Mouse (Mus musculus) limb, embryonic 14.5 days (tissue): ENCODE measurements around the gene Clspn. TPM values are rescaled to one million over a fixed set of nuclear protein-coding genes. Genes with fewer than 3 reads are reported as not detected.

Experiments used
- ATAC-seq: fragments of 200-750 bp; cut with Nextera tagmentation; 2 replicates; pipeline ENCODE4 v1.8.0; 2017; ENCODE audit warnings: low read depth, moderate number of reproducible peaks, moderate TSS enrichment; ENCODE audit not compliant: low FRiP score
- DNase-seq: peaks from one replicate; pipeline ENCODE4 v3.0.0-alpha.2; 2015; ENCODE audit warnings: low spot score
- H3K27ac ChIP-seq: fragments of 300-500 bp; sonication (generic); replicated peaks from 2 replicates; pipeline ENCODE4 v1.5.1; 2014; ENCODE audit warnings: low read depth, mild to moderate bottlenecking, low read length, moderate library complexity, mixed read lengths
- H3K27me3 ChIP-seq: fragments of 300-500 bp; sonication (generic); 2 replicates; pipeline ENCODE4 v1.6.1; 2014; ENCODE audit warnings: low read length, mixed read lengths; ENCODE audit not compliant: control insufficient read depth, insufficient read depth
- H3K36me3 ChIP-seq: fragments of 300-500 bp; sonication (generic); 2 replicates; pipeline ENCODE4 v1.6.1; 2014; ENCODE audit warnings: mild to moderate bottlenecking, low read length, moderate library complexity, mixed read lengths; ENCODE audit not compliant: control insufficient read depth, insufficient read depth
- H3K4me1 ChIP-seq: fragments of 300-500 bp; sonication (generic); 2 replicates; pipeline ENCODE4 v1.6.1; 2014; ENCODE audit warnings: antibody characterized with exemption, low read length, mixed read lengths; ENCODE audit not compliant: control insufficient read depth, insufficient read depth
- H3K4me2 ChIP-seq: fragments of 300-500 bp; sonication (generic); replicated peaks from 2 replicates; pipeline ENCODE4 v1.6.1; 2014; ENCODE audit warnings: low read depth, mild to moderate bottlenecking, low read length, moderate library complexity; ENCODE audit not compliant: severe bottlenecking
- H3K4me3 ChIP-seq: fragments of 300-500 bp; sonication (generic); replicated peaks from 2 replicates; pipeline ENCODE4 v1.5.1; 2014; ENCODE audit warnings: low read length
- H3K9ac ChIP-seq: fragments of 300-500 bp; sonication (generic); 2 replicates; pipeline ENCODE4 v1.6.1; 2014; ENCODE audit warnings: mild to moderate bottlenecking, low read depth, low read length, moderate library complexity; ENCODE audit not compliant: severe bottlenecking
- H3K9me3 ChIP-seq: fragments of 300-500 bp; sonication (generic); 2 replicates; pipeline ENCODE4 v1.6.1; 2016; ENCODE audit warnings: low read length; ENCODE audit not compliant: control insufficient read depth
- POLR2A ChIP-seq: fragments of 200-500 bp; IDR thresholded peaks from 2 replicates; pipeline ENCODE4 v1.8.0; 2012; ENCODE audit warnings: inconsistent platforms, mild to moderate bottlenecking, moderate library complexity, borderline replicate concordance; ENCODE audit not compliant: insufficient read depth, insufficient read length; ENCODE audit errors: extremely low read depth
- WGBS: fragments of 180-500 bp; shearing (Covaris S2); extraction: QIAGEN DNeasy Blood & Tissue Kit; methylation state at CpG from one replicate; pipeline ENCODE4 v1.1.7; 2014; 5-methylcytosine and 5-hydroxymethylcytosine counted together
- polyA plus RNA-seq, 2 experiments: library from polyadenylated mRNA; depleted of rRNA in 1 of 2; stranded (reverse) in 1 of 2; unstranded in 1 of 2; fragments of >200 nt; fragmentation: Nextera tagmentation in 1 of 2; extraction: Ambion mirVana in 1 of 2; gene quantifications; 2 replicates each; pipeline versions ENCODE4 v1.2.1 to v1.2.3; 2012 to 2014

The Clspn gene
- polyA plus RNA-seq, 2 experiments, result 22.6 to 39.2 TPM

DNA sequence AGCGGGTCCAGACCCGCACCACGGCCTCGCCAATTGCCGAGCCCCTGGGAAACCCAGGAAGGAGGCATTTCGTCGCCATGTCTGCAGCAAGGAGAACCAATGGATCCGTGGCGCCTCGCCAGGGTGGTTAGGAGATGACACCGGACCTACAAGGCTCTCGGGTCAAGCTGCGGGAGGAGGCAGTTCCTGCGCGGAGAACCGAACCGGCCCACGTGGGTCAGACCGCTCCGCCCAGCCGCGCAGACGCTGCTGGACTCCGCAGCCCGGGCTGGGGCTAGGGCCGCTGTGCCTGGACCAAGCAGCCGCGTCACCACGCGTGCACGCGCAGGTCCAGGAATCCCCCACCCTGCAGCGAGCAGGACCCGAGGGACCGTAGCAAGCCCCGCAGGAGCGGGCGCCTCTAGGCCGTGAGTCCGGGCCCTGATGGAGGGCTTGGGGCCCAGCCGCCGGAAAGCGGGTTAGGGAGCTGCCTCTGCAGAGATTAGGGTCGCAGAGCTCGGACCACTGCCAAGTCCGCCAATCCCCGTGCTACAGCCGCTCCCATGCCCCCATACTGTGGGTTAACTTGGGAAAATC is 53.0 kb downstream of the Clspn start, which contains the start of gene 5730409E04Rik:
Gene 5730409E04Rik (plus strand): TSS at position 213 of the 576 bp plus-strand sequence.
- Histone ChIP-seq H3K36me3 (peaks cover 4% of the 10 kb centered on the region; the same call in 1 of the 2 replicates), H3K9me3 (no peaks in the 10 kb centered on the region), H3K4me3 (peak within 1 kb of the TSS; percentile 68), H3K4me2 (peak within 1 kb of the TSS; percentile 79), H3K27me3 (no peaks in the 10 kb centered on the region), H3K9ac (peak within 1 kb of the TSS; percentile 90), H3K4me1 (no peaks in the 10 kb centered on the region), H3K27ac (peak within 1 kb of the TSS; percentile 65)
- ATAC-seq (peak; percentile 91), DNase-seq (peak; percentile 52)
- TF ChIP-seq POLR2A, result peak; percentile 29; the same call in 1 of the 2 replicates
- under 1% methylated on average over 46 of the region's 48 CpGs for WGBS

DNA sequence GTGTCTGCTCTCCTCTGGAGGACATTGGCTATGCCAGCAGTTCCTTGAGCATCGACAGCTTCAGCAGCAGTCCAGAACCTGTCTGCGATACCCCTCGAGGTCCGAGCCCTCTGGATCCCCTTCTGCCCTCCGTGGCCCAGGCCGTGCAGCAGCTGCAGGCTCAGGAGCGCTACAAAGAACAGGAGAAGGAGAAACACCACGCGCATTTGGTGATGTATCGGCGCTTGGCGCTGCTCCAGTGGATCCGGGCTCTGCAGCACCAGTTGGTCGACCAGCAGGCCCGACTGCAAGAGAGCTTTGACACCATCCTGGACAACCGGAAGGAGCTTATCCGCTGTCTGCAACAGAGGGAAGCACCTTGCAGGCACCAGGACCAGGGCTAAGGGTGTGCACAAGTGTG is 55.3 kb downstream of the Clspn start:
- 93% methylated on average over 17 of the region's 17 CpGs for WGBS
- Histone ChIP-seq H3K4me1 (no peaks in the 10 kb centered on the region), H3K27ac (no peak overlapping the region), H3K4me3 (no peak overlapping the region), H3K27me3 (no peaks in the 10 kb centered on the region), H3K36me3 (peaks cover 4% of the 10 kb centered on the region; the same call in 1 of the 2 replicates), H3K9ac (no peak overlapping the region), H3K4me2 (no peak overlapping the region), H3K9me3 (no peaks in the 10 kb centered on the region)
- DNase-seq, result no peak
- no peak for ATAC-seq
- TF ChIP-seq POLR2A, result no peak

DNA sequence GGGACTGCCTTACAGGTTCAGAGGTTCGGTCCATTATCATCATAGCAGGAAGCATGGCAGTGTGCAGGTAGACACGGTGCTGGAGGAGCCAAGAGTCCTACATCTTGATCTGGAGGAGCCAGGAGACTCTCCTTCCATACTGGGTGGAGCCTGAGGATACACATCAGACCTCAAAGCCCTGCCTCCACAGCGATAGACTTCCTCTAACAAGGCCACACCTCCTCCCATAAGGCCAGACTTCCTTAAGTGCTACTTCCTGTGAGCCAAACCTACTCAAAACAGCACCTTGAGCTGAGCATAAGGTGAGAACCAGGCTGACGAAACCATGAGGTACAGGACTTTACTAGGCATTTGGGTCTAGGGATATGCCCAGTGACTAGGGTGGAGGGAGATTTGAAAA is 59.6 kb downstream of the Clspn start:
- H3K4me3 ChIP-seq, result no peak overlapping the region
- no peak overlapping the region for H3K4me2 ChIP-seq
- H3K9ac ChIP-seq, result no peak overlapping the region
- ATAC-seq (no peak), DNase-seq (no peak)
- no peaks in the 10 kb centered on the region for H3K27me3 ChIP-seq
- no peak for TF ChIP-seq POLR2A
- H3K4me1 ChIP-seq, result peaks cover 12% of the 10 kb centered on the region; the same call in 1 of the 2 replicates
- peaks cover 4% of the 10 kb centered on the region; the same call in 1 of the 2 replicates for H3K36me3 ChIP-seq
- no peaks in the 10 kb centered on the region for H3K9me3 ChIP-seq
- no peak overlapping the region for H3K27ac ChIP-seq
- WGBS, result 80% methylated on average over 4 of the region's 4 CpGs

GRCm38 (mm10) chr4:126619691-126620330 is 63.1 kb downstream of the Clspn start:
- Histone ChIP-seq H3K9ac (peak overlapping the region; percentile 66), H3K27ac (no peak overlapping the region)

GRCm38 (mm10) chr4:126620349-126620874 is 63.7 kb downstream of the Clspn start:
- peaks cover 12% of the 10 kb centered on the region; the same call in 1 of the 2 replicates for H3K4me1 ChIP-seq
- H3K27ac ChIP-seq, result no peak overlapping the region
- DNase-seq, result no peak
- no peak for TF ChIP-seq POLR2A
- H3K4me2 ChIP-seq, result peak overlapping the region; percentile 79
- WGBS, result 25% methylated on average over 13 of the region's 13 CpGs
- peak; percentile 31; the same call in 1 of the 2 replicates for ATAC-seq
- no peaks in the 10 kb centered on the region for H3K27me3 ChIP-seq
- peak overlapping the region; percentile 66 for H3K9ac ChIP-seq
- H3K36me3 ChIP-seq, result no peaks in the 10 kb centered on the region
- H3K4me3 ChIP-seq, result peak overlapping the region; percentile 33
- no peaks in the 10 kb centered on the region for H3K9me3 ChIP-seq

More at GRCm38 (mm10) chr4:126619691-126620330, 63.1 kb downstream of the Clspn start:
- DNase-seq (peak; percentile 44), ATAC-seq (peak; percentile 70)
- Histone ChIP-seq H3K27me3 (no peaks in the 10 kb centered on the region), H3K4me1 (peaks cover 12% of the 10 kb centered on the region; the same call in 1 of the 2 replicates), H3K4me3 (peak overlapping the region; percentile 33), H3K36me3 (no peaks in the 10 kb centered on the region), H3K4me2 (peak overlapping the region; percentile 79), H3K9me3 (no peaks in the 10 kb centered on the region)
- no peak for TF ChIP-seq POLR2A
- WGBS, result 3% methylated on average over 20 of the region's 33 CpGs
